Mouse (Mus musculus) heart, postnatal 0 days (tissue): ENCODE data around the gene Notch2.

Experiments used
- CTCF ChIP-seq: IDR thresholded peaks from 2 replicates; pipeline ENCODE4 v1.5.1; 2016; ENCODE audit warnings: antibody characterized with exemption, control low read depth, low read depth
- EP300 ChIP-seq: IDR thresholded peaks from 2 replicates; pipeline ENCODE4 v1.6.1; 2016; ENCODE audit warnings: antibody characterized with exemption, low read depth

- TF ChIP-seq EP300 (no peak), CTCF (peak; percentile 44)
Observed at GRCm38 (mm10) chr3:98040836-98041235, 27.5 kb downstream of the Notch2 start.
